Mouse (Mus musculus): Measurements from ENCODE around the gene Folr2. TPM values are rescaled to one million over a fixed set of nuclear protein-coding genes. Genes with fewer than 3 reads are reported as not detected.

Folr2 gene
- polyA plus RNA-seq, 1 experiment from 2014 or later = 0.47 TPM

Small RNA genes within 50 kb of the gene (microRNA-seq; reads per million reads assigned to microRNA genes)
- gene Gm22655 = not detected

Other genes with a start within 250 kb of the Folr2 start
- gene Clpb, start 193.6 kb downstream of the Folr2 start, polyA plus RNA-seq (2016; fragmentation: Nextera tagmentation; extraction: Ambion mirVana) = 52.3 and 59.9 TPM in 2 replicates
- not detected in 2 replicates for gene Phox2a, start 38.9 kb downstream of the Folr2 start, polyA plus RNA-seq (2016; fragmentation: Nextera tagmentation; extraction: Ambion mirVana)
- 45.8 and 46.2 TPM in 2 replicates for gene Inppl1, start 19.0 kb downstream of the Folr2 start, polyA plus RNA-seq (2016; fragmentation: Nextera tagmentation; extraction: Ambion mirVana)
- 122 and 127 TPM in 2 replicates for gene Anapc15, start 6.5 kb upstream of the Folr2 start, polyA plus RNA-seq (2016; fragmentation: Nextera tagmentation; extraction: Ambion mirVana)
- gene Folr1, start 13.6 kb upstream of the Folr2 start, polyA plus RNA-seq (2016; fragmentation: Nextera tagmentation; extraction: Ambion mirVana) = 11.9 and 13.1 TPM in 2 replicates
- gene Lamtor1, start 48.7 kb upstream of the Folr2 start, polyA plus RNA-seq (2016; fragmentation: Nextera tagmentation; extraction: Ambion mirVana) = 157 and 165 TPM in 2 replicates
- gene Tomt, start 49.2 kb upstream of the Folr2 start, polyA plus RNA-seq (2016; fragmentation: Nextera tagmentation; extraction: Ambion mirVana) = 0.62 and 1.2 TPM in 2 replicates
- 10.1 and 11.9 TPM in 2 replicates for gene Lrrc51, start 76.7 kb upstream of the Folr2 start, polyA plus RNA-seq (2016; fragmentation: Nextera tagmentation; extraction: Ambion mirVana)
- 95.7 and 96.0 TPM in 2 replicates for gene Numa1, start 76.9 kb upstream of the Folr2 start, polyA plus RNA-seq (2016; fragmentation: Nextera tagmentation; extraction: Ambion mirVana)
- gene Il18bp, start 161.5 kb upstream of the Folr2 start, polyA plus RNA-seq (2016; fragmentation: Nextera tagmentation; extraction: Ambion mirVana) = 3.9 TPM in 2 replicates
- gene Rnf121, start 208.3 kb upstream of the Folr2 start, polyA plus RNA-seq (2016; fragmentation: Nextera tagmentation; extraction: Ambion mirVana) = 31.1 and 34.2 TPM in 2 replicates
- gene Xndc1, start 208.3 kb upstream of the Folr2 start, polyA plus RNA-seq (2016; fragmentation: Nextera tagmentation; extraction: Ambion mirVana) = 48.6 and 50.7 TPM in 2 replicates
- 1.9 TPM in 2 replicates for gene Xntrpc, start 208.5 kb upstream of the Folr2 start, polyA plus RNA-seq (2016; fragmentation: Nextera tagmentation; extraction: Ambion mirVana)
- not detected in 2 replicates for gene Trpc2, start 225.9 kb upstream of the Folr2 start, polyA plus RNA-seq (2016; fragmentation: Nextera tagmentation; extraction: Ambion mirVana)
- 0.57 and 1.3 TPM in 2 replicates for gene Art1, start 244.5 kb upstream of the Folr2 start, polyA plus RNA-seq (2016; fragmentation: Nextera tagmentation; extraction: Ambion mirVana)

All from forebrain, embryonic 10.5 days (tissue).